Mouse (Mus musculus) layer of hippocampus, postnatal 14 days (tissue): ENCODE data around the gene Rhobtb3. TPM values are rescaled to one million over a fixed set of nuclear protein-coding genes. Genes with fewer than 3 reads are reported as not detected.

Source experiments
- DNase-seq, 2 experiments: peaks; one replicate each; pipeline ENCODE4 v3.0.0; 2021 to 2022; ENCODE audit warnings: low spot score in 2 of 2, mixed read lengths in 1 of 2
- long read RNA-seq, 2 experiments: library from polyadenylated mRNA; stranded (forward); transcript quantifications; one replicate each; pipeline ENCODE4 v2.0.0; 2021
- total RNA-seq, 2 experiments: library from RNA; stranded (reverse); gene quantifications; 2 replicates each; pipeline ENCODE4 v1.2.3; 2021

Rhobtb3 gene
- 10 to 100 TPM; 21.3 to 22.6 TPM for total RNA-seq
- long read RNA-seq, experiment 1, full-length matches to known transcripts = 9 of 14 reads
- long read RNA-seq, experiment 1, partial matches to known transcripts = 1 of 14 reads
- long read RNA-seq, experiment 1, other reads (novel, unspliced or antisense) = 4 of 14 reads
- long read RNA-seq, experiment 2, full-length matches to known transcripts = 12 of 20 reads
- long read RNA-seq, experiment 2, partial matches to known transcripts = 4 of 20 reads
- long read RNA-seq, experiment 2, other reads (novel, unspliced or antisense) = 4 of 20 reads

- DNase-seq = peak; percentile 77 to 82
Measured at GRCm38 (mm10) chr13:75943189-75944043, at the start of gene Rhobtb3. Rhobtb3 (minus strand) TSS chr13:75943925.

GRCm38 (mm10) chr13:75992169-75993028, 48.7 kb upstream of the Rhobtb3 start:
- DNase-seq = no peak

DNA sequence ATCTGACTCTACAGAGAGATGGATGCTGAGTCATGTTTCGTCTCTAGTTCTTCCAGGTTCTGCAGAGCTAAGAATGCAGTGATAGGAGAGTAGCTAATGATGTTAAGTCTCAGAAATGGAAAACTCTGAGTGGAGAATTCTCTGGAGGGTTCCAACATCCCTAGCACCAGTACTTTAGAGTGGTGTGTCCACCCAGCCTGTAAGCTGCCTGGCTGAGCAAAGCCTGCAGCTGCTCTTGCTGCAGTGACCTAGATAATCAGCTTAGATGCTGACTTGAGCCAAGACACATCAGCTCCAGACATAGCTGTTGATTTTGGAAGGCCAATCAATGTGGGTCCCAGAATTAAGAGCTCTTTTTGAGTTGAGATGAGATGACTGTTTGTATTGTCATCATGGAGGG, 44.4 kb upstream of the Rhobtb3 start:
- DNase-seq = no peak

DNA sequence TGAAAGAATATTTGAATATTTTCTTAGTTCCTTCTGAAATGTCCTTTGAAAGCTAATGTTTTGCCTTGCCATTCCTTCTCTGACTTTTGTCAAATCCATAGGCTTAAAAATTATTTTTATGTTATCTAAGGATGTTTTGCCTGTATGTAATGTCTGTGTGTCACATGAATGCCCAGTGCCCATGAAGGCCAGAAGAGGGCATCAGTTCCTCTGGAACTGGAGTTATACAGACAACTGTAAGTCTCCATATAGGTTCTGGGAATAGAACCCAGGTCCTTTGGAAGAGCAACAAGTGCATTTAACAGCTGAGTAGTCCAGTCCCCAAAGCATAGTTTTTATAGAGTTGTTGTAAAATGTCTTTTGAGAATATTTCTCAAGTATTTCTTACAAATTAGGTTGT, 38.2 kb upstream of the Rhobtb3 start:
- DNase-seq = no peak

GRCm38 (mm10) chr13:75976649-75977048, 32.9 kb upstream of the Rhobtb3 start:
- no peak for DNase-seq

DNA sequence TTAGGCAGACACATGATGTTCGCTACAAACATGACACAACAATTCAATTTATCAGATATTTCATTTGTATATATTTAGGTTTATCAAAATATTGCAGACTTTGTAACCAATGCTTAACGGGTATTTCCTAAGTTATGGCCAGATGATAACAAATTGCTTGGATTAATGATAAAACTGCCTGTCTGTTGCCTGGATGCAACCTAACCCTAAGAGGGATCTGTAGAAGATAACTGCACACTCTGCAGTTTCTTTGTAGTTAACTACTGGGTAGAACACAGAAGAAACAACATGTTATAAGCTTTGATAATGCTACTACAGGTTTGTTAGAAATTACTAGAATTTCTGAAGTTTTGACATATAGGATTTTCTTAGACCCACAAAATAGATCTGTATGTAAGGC, 32.5 kb upstream of the Rhobtb3 start:
- no peak for DNase-seq

DNA sequence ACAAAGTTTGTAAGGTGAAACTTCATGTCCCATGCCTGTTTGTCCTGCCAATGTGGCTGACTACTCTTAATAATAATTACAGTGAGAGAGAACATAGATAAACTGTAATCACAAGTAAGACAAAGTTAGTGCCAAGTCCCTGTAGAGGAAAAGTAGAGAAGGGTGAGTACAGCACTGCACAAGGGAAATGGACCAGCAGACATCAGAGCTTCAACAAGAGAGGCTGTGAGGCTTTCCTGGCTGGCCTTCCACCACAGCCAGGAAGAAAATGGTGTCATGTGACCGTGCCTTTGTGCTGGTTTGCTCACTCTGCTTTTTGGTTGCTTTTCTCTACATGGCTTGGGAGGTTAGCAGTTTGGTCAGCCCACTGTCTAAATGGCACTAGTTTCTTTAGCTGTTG, 31.9 kb upstream of the Rhobtb3 start:
- no peak for DNase-seq

DNA sequence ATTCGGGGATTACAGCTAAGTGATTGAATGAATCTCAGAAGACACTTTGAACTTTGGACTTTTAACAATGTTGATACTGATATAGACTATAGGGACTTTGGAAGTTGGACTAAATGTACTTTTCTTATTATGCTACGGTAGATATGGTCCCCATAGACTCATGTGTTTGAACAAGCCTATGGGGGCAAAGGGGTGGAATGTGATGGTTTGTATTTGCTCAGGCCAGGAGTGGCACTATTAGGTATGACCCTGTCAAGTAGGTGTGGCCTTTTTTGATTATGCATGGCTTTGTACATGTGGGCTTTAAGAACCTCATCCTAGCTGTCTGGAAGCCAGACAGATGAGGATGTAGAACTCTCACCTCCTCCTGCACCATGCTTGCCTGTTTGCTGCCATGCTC, 30.8 kb upstream of the Rhobtb3 start:
- no peak for DNase-seq

DNA sequence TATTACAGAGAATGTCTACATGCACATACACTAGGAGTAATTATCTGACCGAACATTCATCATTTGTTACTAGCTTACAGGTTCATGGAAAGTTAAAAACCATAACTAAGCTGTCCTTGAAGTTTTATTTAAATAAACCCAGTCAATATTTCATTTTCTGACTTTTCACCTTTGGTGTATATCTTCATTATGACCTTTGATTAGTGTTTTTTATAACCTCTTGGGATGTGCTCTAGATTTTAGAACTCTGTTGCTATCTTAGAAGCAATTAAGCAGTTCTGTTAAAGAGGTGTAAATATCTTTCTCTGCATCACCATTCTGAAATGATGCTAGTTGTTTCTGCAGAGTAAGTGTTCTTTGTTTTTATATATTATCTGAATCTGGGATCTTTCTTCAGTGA, 23.1 kb upstream of the Rhobtb3 start, which contains the start of gene Spata9:
Spata9 (plus strand) TSS at position 301 of the 400 bp plus-strand sequence.
- no peak for DNase-seq

DNA sequence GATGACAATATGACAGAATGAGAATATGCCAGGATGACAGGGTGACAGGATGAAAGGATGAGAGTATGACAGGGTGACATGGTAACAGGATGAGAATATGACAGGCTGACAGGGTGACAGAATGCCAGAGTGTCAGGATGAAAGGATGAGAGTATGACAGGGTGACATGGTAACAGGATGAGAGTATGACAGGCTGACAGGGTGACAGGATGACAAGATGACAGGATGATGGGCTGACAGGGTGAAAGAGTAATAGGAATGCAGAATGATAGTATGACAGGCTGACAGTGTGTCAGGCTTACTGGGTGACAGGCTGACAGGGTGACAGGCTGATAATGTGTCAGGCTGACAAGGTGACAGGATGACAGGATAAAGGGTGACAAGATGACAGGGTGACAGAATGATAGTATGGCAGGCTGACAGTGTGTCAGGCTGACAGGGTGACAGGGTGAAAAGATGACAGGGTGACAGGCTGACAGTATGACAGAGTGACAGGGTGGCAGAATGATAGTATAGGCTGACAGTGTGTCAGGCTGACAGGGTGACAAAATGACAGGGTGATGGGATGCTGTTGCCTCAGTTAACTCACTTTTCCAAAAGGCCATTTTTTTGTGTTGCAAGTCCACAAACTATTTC, 11.8 kb upstream of the Rhobtb3 start:
- no peak for DNase-seq

GRCm38 (mm10) chr13:75950295-75950694, 6.6 kb upstream of the Rhobtb3 start:
- no peak for DNase-seq

- no peak for DNase-seq
Measured at GRCm38 (mm10) chr13:75944044-75944820, 507 bp upstream of the Rhobtb3 start.

DNA sequence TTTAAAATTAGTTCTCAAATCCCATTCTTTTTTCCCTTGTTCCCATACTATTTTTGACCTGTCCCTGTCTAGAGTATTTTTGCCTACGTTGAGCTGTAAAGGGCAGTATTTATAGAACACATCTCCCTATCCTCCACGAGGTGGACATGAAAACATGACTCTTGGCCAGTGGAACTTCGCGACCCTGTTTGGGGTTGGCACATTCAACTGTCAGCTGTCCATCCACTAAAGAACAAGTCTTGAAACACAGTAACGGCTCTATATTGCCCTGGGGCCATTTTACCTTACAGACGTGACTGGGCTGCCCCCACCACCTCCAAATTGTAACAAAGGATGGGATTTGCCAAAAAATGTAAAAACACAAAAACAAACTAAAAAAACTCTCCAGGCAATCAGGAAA, 994 bp downstream of the Rhobtb3 start:
- no peak for DNase-seq

DNA sequence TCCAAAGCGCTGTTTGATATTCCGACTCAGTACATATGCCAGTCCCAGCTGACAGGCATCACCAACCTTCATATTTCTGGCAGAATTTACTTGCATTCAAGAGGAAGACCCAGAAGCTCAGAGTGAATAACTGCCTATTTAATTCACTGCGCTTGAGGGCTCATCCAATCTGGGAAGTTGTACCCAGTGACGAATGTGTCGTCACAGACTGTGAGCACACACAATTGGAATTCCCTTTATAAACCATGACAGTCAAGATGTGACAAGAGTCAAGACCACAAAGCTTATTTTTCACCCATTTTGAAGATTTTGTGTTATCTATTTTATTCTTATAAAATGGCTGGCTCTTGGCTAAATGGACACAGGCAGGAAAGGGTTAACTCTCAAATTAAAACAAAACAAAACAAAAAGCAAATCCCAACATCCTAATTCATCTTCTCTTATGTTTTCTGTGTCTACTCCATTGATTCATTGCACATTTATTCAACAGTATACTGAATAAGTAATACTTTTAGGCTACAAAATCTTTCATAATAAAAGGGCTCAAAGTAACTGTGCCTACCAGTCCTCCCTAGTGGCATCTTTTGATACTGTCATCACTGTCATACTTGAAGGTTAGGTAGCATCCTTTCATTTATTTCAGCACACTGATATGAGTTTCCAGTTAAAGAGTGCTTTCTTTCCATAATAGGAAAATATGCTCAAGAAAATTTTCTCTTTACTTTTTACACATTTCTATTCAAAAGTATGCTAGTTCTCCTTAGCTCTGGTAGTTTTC, 2.0 kb downstream of the Rhobtb3 start:
- peak in 1 of 2 experiments; percentile 37 for DNase-seq

DNA sequence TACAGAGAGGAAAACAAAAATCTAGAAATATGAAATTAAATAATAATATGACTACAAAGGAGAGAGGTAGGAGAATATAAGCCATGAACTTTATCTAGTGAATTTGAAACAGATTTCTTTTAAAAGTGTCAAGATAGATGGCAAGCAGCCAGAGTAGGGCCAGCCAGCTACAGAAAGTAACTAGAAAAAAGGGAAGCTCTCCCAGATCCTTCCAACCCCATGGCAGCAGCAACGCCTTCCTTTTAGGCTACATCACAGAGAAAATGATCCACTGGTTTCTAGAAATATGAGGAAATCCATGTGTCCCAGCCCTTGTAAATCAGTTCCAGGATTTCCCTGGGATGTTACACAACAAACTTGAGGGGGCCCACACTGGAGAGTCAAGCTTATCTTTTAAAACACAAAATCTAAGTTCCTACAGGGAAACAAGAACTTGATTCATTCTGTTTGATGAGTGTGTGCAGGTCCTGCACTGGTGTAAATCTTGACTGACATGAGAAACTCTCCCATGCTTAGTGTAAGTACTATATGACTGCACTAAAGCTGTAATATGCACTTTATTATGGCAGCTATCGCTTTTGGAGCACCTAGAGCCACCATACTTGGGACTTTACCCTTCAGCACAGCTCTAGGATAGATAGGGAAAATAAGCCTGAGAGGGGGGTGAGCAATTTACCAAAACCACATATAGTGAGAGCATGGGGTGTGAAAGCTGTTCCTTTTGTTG, 2.8 kb downstream of the Rhobtb3 start:
- DNase-seq = no peak

GRCm38 (mm10) chr13:75938866-75939265, 4.9 kb downstream of the Rhobtb3 start:
- no peak for DNase-seq

- no peak for DNase-seq
Measured at GRCm38 (mm10) chr13:75933287-75933686, 10.4 kb downstream of the Rhobtb3 start.

GRCm38 (mm10) chr13:75931073-75931472, 12.7 kb downstream of the Rhobtb3 start:
- DNase-seq = peak; percentile 62 to 65

DNA sequence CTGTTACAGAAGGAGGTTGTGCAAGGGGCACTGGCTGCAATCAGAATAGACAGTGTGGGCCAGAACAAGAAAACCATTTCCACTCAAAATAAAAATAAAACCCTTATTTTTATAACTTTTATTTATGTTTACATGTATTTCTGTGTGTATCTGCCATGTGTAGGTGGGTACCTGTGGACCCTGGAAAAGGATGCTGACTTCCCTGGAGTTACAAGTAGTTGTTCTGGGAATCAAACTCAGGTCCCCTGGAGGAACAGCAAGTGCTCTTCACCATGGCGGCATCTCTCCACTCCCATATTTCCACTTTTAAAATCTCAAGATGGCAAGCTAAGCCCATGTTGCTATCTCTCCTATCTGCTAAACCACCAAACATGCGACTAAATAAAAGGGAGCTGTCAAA, 13.1 kb downstream of the Rhobtb3 start:
- no peak for DNase-seq
